Mouse (Mus musculus): ENCODE measurements around the gene Tmem176b. TPM values are rescaled to one million over a fixed set of nuclear protein-coding genes. Genes with fewer than 3 reads are reported as not detected.

The Tmem176b gene
- polyA plus RNA-seq (2012; rRNA removed) (94.7 and 107 TPM in 2 replicates), polyA plus RNA-seq (2014; fragmentation: Nextera tagmentation; extraction: Ambion mirVana) (146 and 152 TPM in 2 replicates)

DNA sequence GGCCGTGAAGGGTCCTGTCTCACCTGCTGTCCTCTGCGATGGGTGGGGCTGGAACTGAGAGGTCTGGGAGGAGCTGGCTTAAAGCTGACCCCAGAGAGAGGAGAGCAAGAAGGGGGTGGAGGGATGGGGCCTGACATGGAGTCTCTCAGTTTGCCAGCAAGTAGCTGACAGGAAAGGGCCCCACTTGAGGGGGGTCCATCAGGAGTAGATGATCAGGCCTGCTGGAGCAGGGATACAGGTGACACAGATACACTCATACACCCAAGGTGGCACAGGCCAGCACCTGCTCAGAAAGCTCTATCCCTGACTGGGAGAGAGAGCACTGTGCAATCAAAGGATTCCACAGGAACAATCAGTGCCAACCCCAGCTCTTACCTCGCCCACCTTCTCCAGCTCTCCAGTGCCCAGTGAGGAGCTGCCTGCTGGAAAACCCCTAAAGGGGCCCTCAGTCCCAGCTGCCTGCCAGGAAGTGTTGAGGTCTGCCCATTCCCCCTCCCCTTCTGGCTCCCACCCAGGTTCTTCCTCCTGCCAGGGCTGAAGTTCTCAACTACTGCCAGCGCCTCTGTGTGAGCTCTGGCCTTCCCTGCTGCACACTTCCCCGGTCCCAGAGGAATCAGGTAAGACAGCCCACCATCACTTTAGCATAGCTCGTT, at the start of gene Tmem176b:
Gene Tmem176b (minus strand): TSS at position 524 of the 653 bp plus-strand sequence.
- H3K4me1 ChIP-seq (replicated peaks; ENCODE audit: control insufficient read depth in 2 of 2, insufficient read depth in 2 of 2, low read length in 1 of 2) = no peaks in the 10 kb centered on the region
- WGBS (ENCODE audit: insufficient replicate concordance) = 6% methylated on average over 6 of the region's 6 CpGs
- H3K27me3 ChIP-seq (ENCODE audit: control insufficient read depth, insufficient read depth, low read length) = no peaks in the 10 kb centered on the region
- peak within 1 kb of the TSS; percentile 33 to 62 for H3K4me3 ChIP-seq (ENCODE audit: insufficient read depth in 1 of 2, low read depth in 2 of 2, low read length in 2 of 2)
- no peak within 1 kb of the TSS; the same call in 1 of the 2 replicates for H3K9ac ChIP-seq (replicated peaks)
- DNase-seq (ENCODE audit: low read depth in 3 of 3, low spot score in 3 of 3) = peak; percentile 42 to 45 (median 42)
- ATAC-seq (ENCODE audit: insufficient read depth) = peak; percentile 80
- H3K4me2 ChIP-seq (ENCODE audit: low read depth) = peak within 1 kb of the TSS; percentile 53
- no peaks in the 10 kb centered on the region for H3K9me3 ChIP-seq (ENCODE audit: control insufficient read depth, low read length)
- H3K27ac ChIP-seq = no peak within 1 kb of the TSS
- TF ChIP-seq CTCF (IDR thresholded peaks at IDR 0.05; ENCODE audit: low read depth) = no peak
- no peak for TF ChIP-seq EP300 (IDR thresholded peaks at IDR 0.05; ENCODE audit: low read depth)
- no peaks in the 10 kb centered on the region for H3K36me3 ChIP-seq (replicated peaks; ENCODE audit: control insufficient read depth, insufficient read depth, low read depth)

- Histone ChIP-seq H3K9ac (replicated peaks) (no peak overlapping the region), H3K27ac (no peak overlapping the region), H3K27me3 (ENCODE audit: control insufficient read depth, insufficient read depth, low read length) (no peaks in the 10 kb centered on the region), H3K4me2 (ENCODE audit: low read depth) (no peak overlapping the region), H3K9me3 (ENCODE audit: control insufficient read depth, low read length) (no peaks in the 10 kb centered on the region), H3K36me3 (replicated peaks; ENCODE audit: control insufficient read depth, insufficient read depth, low read depth) (no peaks in the 10 kb centered on the region), H3K4me1 (replicated peaks; ENCODE audit: control insufficient read depth in 2 of 2, insufficient read depth in 2 of 2, low read length in 1 of 2) (no peaks in the 10 kb centered on the region), H3K4me3 (ENCODE audit: insufficient read depth in 1 of 2, low read depth in 2 of 2, low read length in 2 of 2) (no peak overlapping the region)
- ATAC-seq (ENCODE audit: insufficient read depth) (no peak), DNase-seq (ENCODE audit: low read depth in 3 of 3, low spot score in 3 of 3) (no peak)
- TF ChIP-seq EP300 (IDR thresholded peaks at IDR 0.05; ENCODE audit: low read depth) (no peak), CTCF (IDR thresholded peaks at IDR 0.05; ENCODE audit: low read depth) (no peak)
- WGBS (ENCODE audit: insufficient replicate concordance) = 71% methylated on average over 5 of the region's 5 CpGs
Observed at GRCm38 (mm10) chr6:48876510-48877135, 35.3 kb upstream of the Tmem176b start.

DNA sequence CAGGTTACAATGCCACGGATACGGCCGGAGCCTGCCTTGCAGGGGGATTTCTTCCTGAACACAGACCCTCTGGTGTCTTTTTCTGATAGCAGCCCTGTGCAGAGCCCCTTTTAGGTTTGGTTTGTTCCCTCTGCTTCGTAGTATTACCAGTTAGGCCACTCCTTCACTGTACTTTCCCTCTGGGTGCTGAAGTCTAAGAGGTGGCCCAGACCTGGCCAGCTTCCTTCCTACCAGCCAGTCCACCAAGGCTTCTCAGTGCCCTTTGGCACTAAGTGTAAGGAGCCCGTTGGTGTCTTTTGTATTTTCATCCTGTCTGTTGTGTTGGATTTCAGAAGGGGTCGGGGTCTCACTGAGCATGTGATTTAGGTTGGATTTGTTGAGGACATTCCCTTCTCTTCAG, 34.2 kb upstream of the Tmem176b start:
- H3K27ac ChIP-seq = no peak overlapping the region
- no peaks in the 10 kb centered on the region for H3K9me3 ChIP-seq (ENCODE audit: control insufficient read depth, low read length)
- H3K4me1 ChIP-seq (replicated peaks; ENCODE audit: control insufficient read depth in 2 of 2, insufficient read depth in 2 of 2, low read length in 1 of 2) = no peaks in the 10 kb centered on the region
- no peak overlapping the region for H3K4me2 ChIP-seq (ENCODE audit: low read depth)
- H3K27me3 ChIP-seq (ENCODE audit: control insufficient read depth, insufficient read depth, low read length) = no peaks in the 10 kb centered on the region
- DNase-seq (ENCODE audit: low read depth in 3 of 3, low spot score in 3 of 3) (no peak), ATAC-seq (ENCODE audit: insufficient read depth) (no peak)
- TF ChIP-seq CTCF (IDR thresholded peaks at IDR 0.05; ENCODE audit: low read depth) (no peak), EP300 (IDR thresholded peaks at IDR 0.05; ENCODE audit: low read depth) (no peak)
- 67% methylated on average over 6 of the region's 6 CpGs for WGBS (ENCODE audit: insufficient replicate concordance)
- H3K9ac ChIP-seq (replicated peaks) = no peak overlapping the region
- H3K4me3 ChIP-seq (ENCODE audit: insufficient read depth in 1 of 2, low read depth in 2 of 2, low read length in 2 of 2) = no peak overlapping the region
- no peaks in the 10 kb centered on the region for H3K36me3 ChIP-seq (replicated peaks; ENCODE audit: control insufficient read depth, insufficient read depth, low read depth)

DNA sequence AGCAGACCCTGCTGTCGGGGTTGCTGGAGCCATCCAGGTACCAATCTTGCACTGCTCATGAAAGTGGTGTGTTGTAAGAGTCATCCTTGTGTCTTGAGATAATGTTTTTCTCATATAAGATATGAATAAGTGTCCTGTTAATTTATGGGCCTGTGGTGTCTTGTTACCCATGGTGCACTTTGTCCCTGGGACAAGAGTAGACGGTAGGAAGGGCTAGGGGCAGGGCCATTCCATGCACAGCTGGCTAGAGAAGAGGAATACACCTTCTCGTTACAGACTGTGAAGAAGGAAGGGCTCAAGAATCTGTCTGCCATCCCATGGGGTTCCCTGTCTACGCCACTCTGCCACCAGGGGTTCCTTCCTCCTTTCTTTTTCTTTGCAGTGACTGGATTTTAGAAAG, 33.3 kb upstream of the Tmem176b start:
- Histone ChIP-seq H3K4me2 (ENCODE audit: low read depth) (no peak overlapping the region), H3K9me3 (ENCODE audit: control insufficient read depth, low read length) (no peaks in the 10 kb centered on the region), H3K4me3 (ENCODE audit: insufficient read depth in 1 of 2, low read depth in 2 of 2, low read length in 2 of 2) (no peak overlapping the region), H3K9ac (replicated peaks) (no peak overlapping the region), H3K36me3 (replicated peaks; ENCODE audit: control insufficient read depth, insufficient read depth, low read depth) (no peaks in the 10 kb centered on the region), H3K4me1 (replicated peaks; ENCODE audit: control insufficient read depth in 2 of 2, insufficient read depth in 2 of 2, low read length in 1 of 2) (no peaks in the 10 kb centered on the region), H3K27me3 (ENCODE audit: control insufficient read depth, insufficient read depth, low read length) (no peaks in the 10 kb centered on the region), H3K27ac (no peak overlapping the region)
- ATAC-seq (ENCODE audit: insufficient read depth) = no peak
- WGBS (ENCODE audit: insufficient replicate concordance) = 42% methylated on average over 4 of the region's 4 CpGs
- no peak for DNase-seq (ENCODE audit: low read depth in 3 of 3, low spot score in 3 of 3)
- no peak for TF ChIP-seq CTCF (IDR thresholded peaks at IDR 0.05; ENCODE audit: low read depth)
- no peak for TF ChIP-seq EP300 (IDR thresholded peaks at IDR 0.05; ENCODE audit: low read depth)

DNA sequence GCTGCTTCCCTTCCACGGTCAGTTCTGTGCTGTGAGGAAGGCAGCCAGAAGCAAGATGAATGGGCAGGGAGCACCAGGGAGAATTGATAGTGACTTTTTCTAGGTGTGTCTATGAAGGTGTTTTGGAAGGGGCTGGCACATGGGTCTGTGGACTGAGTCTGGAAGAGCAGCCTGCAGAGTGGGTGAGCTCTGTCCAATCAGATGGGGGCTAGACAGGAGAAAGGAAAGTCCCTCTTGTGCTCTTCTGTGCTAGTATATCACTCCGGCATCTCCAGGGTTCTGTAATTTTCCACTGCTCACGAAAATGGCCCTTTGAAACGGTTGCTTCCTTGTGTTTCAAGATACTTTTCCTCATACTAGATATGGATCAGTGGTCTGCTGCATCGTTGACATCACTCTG, 31.3 kb upstream of the Tmem176b start, which contains the start of gene Aoc1:
Gene Aoc1 (plus strand): TSS at position 301 of the 400 bp plus-strand sequence.
- no peak within 1 kb of the TSS for H3K4me3 ChIP-seq (ENCODE audit: insufficient read depth in 1 of 2, low read depth in 2 of 2, low read length in 2 of 2)
- H3K4me2 ChIP-seq (ENCODE audit: low read depth) = no peak within 1 kb of the TSS
- WGBS (ENCODE audit: insufficient replicate concordance) = 56% methylated on average over 5 of the region's 5 CpGs
- H3K27ac ChIP-seq = no peak within 1 kb of the TSS
- no peaks in the 10 kb centered on the region for H3K36me3 ChIP-seq (replicated peaks; ENCODE audit: control insufficient read depth, insufficient read depth, low read depth)
- no peak for TF ChIP-seq CTCF (IDR thresholded peaks at IDR 0.05; ENCODE audit: low read depth)
- TF ChIP-seq EP300 (IDR thresholded peaks at IDR 0.05; ENCODE audit: low read depth) = no peak
- H3K9ac ChIP-seq (replicated peaks) = no peak within 1 kb of the TSS
- no peaks in the 10 kb centered on the region for H3K9me3 ChIP-seq (ENCODE audit: control insufficient read depth, low read length)
- no peaks in the 10 kb centered on the region for H3K4me1 ChIP-seq (replicated peaks; ENCODE audit: control insufficient read depth in 2 of 2, insufficient read depth in 2 of 2, low read length in 1 of 2)
- no peak for ATAC-seq (ENCODE audit: insufficient read depth)
- no peak for DNase-seq (ENCODE audit: low read depth in 3 of 3, low spot score in 3 of 3)
- H3K27me3 ChIP-seq (ENCODE audit: control insufficient read depth, insufficient read depth, low read length) = no peaks in the 10 kb centered on the region
